Mouse (Mus musculus) left cerebral cortex, adult 11 months (tissue): ENCODE results near the gene Lmtk2.
A peak's percentile ranks its signal among the peaks of the same experiment; 100 is the strongest.

Experiments
- DNase-seq: peaks from one replicate; pipeline ENCODE4 v3.0.0; 2022; ENCODE audit warnings: low spot score

Lmtk2 gene

GRCm38 (mm10) chr5:144219306-144219705 is 119.1 kb downstream of the Lmtk2 start:
- no peak for DNase-seq

- no peak for DNase-seq
These were observed 119.7 kb downstream of the Lmtk2 start for GRCm38 (mm10) chr5:144219936-144220335.

- no peak for DNase-seq
These were observed 121.1 kb downstream of the Lmtk2 start for GRCm38 (mm10) chr5:144221305-144221704.

GRCm38 (mm10) chr5:144222811-144223502 is 122.7 kb downstream of the Lmtk2 start:
- DNase-seq, result no peak

GRCm38 (mm10) chr5:144223503-144223862 is 123.2 kb downstream of the Lmtk2 start, which contains the start of gene Tecpr1:
Gene Tecpr1 (minus strand): TSS chr5:144223615.
- peak; percentile 91 for DNase-seq

GRCm38 (mm10) chr5:144223899-144224816 is 123.9 kb downstream of the Lmtk2 start:
- no peak for DNase-seq

GRCm38 (mm10) chr5:144226220-144226619 is 126.0 kb downstream of the Lmtk2 start:
- DNase-seq, result no peak

GRCm38 (mm10) chr5:144230216-144230615 is 130.0 kb downstream of the Lmtk2 start:
- DNase-seq, result no peak

GRCm38 (mm10) chr5:144231410-144231809 is 131.2 kb downstream of the Lmtk2 start:
- DNase-seq, result no peak

GRCm38 (mm10) chr5:144232531-144232930 is 132.3 kb downstream of the Lmtk2 start:
- no peak for DNase-seq

- DNase-seq, result no peak
These were observed 134.0 kb downstream of the Lmtk2 start for GRCm38 (mm10) chr5:144234222-144234621.

GRCm38 (mm10) chr5:144234714-144235113 is 134.5 kb downstream of the Lmtk2 start:
- no peak for DNase-seq
